Mouse (Mus musculus): ENCODE measurements around the gene D17H6S53E. TPM values are rescaled to one million over a fixed set of nuclear protein-coding genes. Genes with fewer than 3 reads are reported as not detected.
A peak's percentile ranks its signal among the peaks of the same experiment; 100 is the strongest.

Gene D17H6S53E
- polyA plus RNA-seq, 1 experiment from 2014 or later = 14.4 TPM

GRCm38 (mm10) chr17:35140490-35140996 is 14.4 kb downstream of the D17H6S53E start:
- Histone ChIP-seq H3K4me3 (ENCODE audit: low read depth, low read length) (no peak overlapping the region), H3K27ac (replicated peaks) (no peak overlapping the region), H3K36me3 (ENCODE audit: control insufficient read depth, insufficient read depth, low read length) (peaks cover 53% of the 10 kb centered on the region), H3K27me3 (ENCODE audit: control insufficient read depth, insufficient read depth, low read length) (no peaks in the 10 kb centered on the region), H3K9me3 (ENCODE audit: control insufficient read depth, low read length) (no peaks in the 10 kb centered on the region), H3K4me2 (replicated peaks; ENCODE audit: low read depth) (no peak overlapping the region), H3K9ac (ENCODE audit: low read length) (no peak overlapping the region), H3K4me1 (replicated peaks; ENCODE audit: control insufficient read depth, insufficient read depth) (no peaks in the 10 kb centered on the region)
- no peak for ATAC-seq (ENCODE audit: low FRiP score, low TSS enrichment)
- WGBS = 77% methylated on average over 16 of the region's 16 CpGs
- DNase-seq (ENCODE audit: low spot score) = no peak
- no peak for TF ChIP-seq CTCF (IDR thresholded peaks at IDR 0.05; ENCODE audit: low read depth)
- no peak for TF ChIP-seq EP300 (optimal IDR thresholded peaks at IDR 0.05)

GRCm38 (mm10) chr17:35141971-35142370 is 15.8 kb downstream of the D17H6S53E start:
- WGBS = 85% methylated on average over 6 of the region's 6 CpGs
- Histone ChIP-seq H3K4me2 (replicated peaks; ENCODE audit: low read depth) (no peak overlapping the region), H3K9ac (ENCODE audit: low read length) (no peak overlapping the region), H3K27me3 (ENCODE audit: control insufficient read depth, insufficient read depth, low read length) (no peaks in the 10 kb centered on the region), H3K36me3 (ENCODE audit: control insufficient read depth, insufficient read depth, low read length) (peaks cover 64% of the 10 kb centered on the region), H3K4me1 (replicated peaks; ENCODE audit: control insufficient read depth, insufficient read depth) (no peaks in the 10 kb centered on the region), H3K27ac (replicated peaks) (no peak overlapping the region), H3K9me3 (ENCODE audit: control insufficient read depth, low read length) (no peaks in the 10 kb centered on the region), H3K4me3 (ENCODE audit: low read depth, low read length) (no peak overlapping the region)
- TF ChIP-seq CTCF (IDR thresholded peaks at IDR 0.05; ENCODE audit: low read depth) (no peak), EP300 (optimal IDR thresholded peaks at IDR 0.05) (no peak)
- ATAC-seq (ENCODE audit: low FRiP score, low TSS enrichment) (no peak), DNase-seq (ENCODE audit: low spot score) (no peak)

- Histone ChIP-seq H3K4me2 (replicated peaks; ENCODE audit: low read depth) (no peak overlapping the region), H3K27me3 (ENCODE audit: control insufficient read depth, insufficient read depth, low read length) (no peaks in the 10 kb centered on the region), H3K9me3 (ENCODE audit: control insufficient read depth, low read length) (no peaks in the 10 kb centered on the region), H3K4me1 (replicated peaks; ENCODE audit: control insufficient read depth, insufficient read depth) (no peaks in the 10 kb centered on the region), H3K9ac (ENCODE audit: low read length) (no peak overlapping the region; the same call in 1 of the 2 replicates), H3K27ac (replicated peaks) (peak overlapping the region; percentile 40; the same call in 1 of the 2 replicates), H3K36me3 (ENCODE audit: control insufficient read depth, insufficient read depth, low read length) (peaks cover 74% of the 10 kb centered on the region), H3K4me3 (ENCODE audit: low read depth, low read length) (no peak overlapping the region)
- WGBS = 73% methylated on average over 5 of the region's 5 CpGs
- no peak for ATAC-seq (ENCODE audit: low FRiP score, low TSS enrichment)
- TF ChIP-seq EP300 (optimal IDR thresholded peaks at IDR 0.05) (no peak), CTCF (IDR thresholded peaks at IDR 0.05; ENCODE audit: low read depth) (no peak)
- DNase-seq (ENCODE audit: low spot score) = no peak
Measured at GRCm38 (mm10) chr17:35146139-35146538, 20.0 kb downstream of the D17H6S53E start.

GRCm38 (mm10) chr17:35147348-35147747 is 21.2 kb downstream of the D17H6S53E start:
- Histone ChIP-seq H3K4me2 (replicated peaks; ENCODE audit: low read depth) (no peak overlapping the region), H3K9me3 (ENCODE audit: control insufficient read depth, low read length) (no peaks in the 10 kb centered on the region), H3K27me3 (ENCODE audit: control insufficient read depth, insufficient read depth, low read length) (no peaks in the 10 kb centered on the region), H3K4me3 (ENCODE audit: low read depth, low read length) (no peak overlapping the region), H3K9ac (ENCODE audit: low read length) (no peak overlapping the region), H3K27ac (replicated peaks) (no peak overlapping the region; the same call in 1 of the 2 replicates), H3K36me3 (ENCODE audit: control insufficient read depth, insufficient read depth, low read length) (peaks cover 71% of the 10 kb centered on the region), H3K4me1 (replicated peaks; ENCODE audit: control insufficient read depth, insufficient read depth) (no peaks in the 10 kb centered on the region)
- ATAC-seq (ENCODE audit: low FRiP score, low TSS enrichment) (no peak), DNase-seq (ENCODE audit: low spot score) (no peak)
- TF ChIP-seq CTCF (IDR thresholded peaks at IDR 0.05; ENCODE audit: low read depth) (no peak), EP300 (optimal IDR thresholded peaks at IDR 0.05) (no peak)
- 37% methylated on average over 3 of the region's 3 CpGs for whole genome bisulfite sequencing

- 56% methylated on average over 5 of the region's 5 CpGs for WGBS
- H3K27ac ChIP-seq (replicated peaks) = 0 out of 2 replicates have a peak overlapping the region, but pooled peaks have one; percentile 35
- H3K27me3 ChIP-seq (ENCODE audit: control insufficient read depth, insufficient read depth, low read length) = no peaks in the 10 kb centered on the region
- H3K36me3 ChIP-seq (ENCODE audit: control insufficient read depth, insufficient read depth, low read length) = peaks cover 71% of the 10 kb centered on the region
- H3K4me1 ChIP-seq (replicated peaks; ENCODE audit: control insufficient read depth, insufficient read depth) = no peaks in the 10 kb centered on the region
- DNase-seq (ENCODE audit: low spot score) (no peak), ATAC-seq (ENCODE audit: low FRiP score, low TSS enrichment) (no peak)
- no peak overlapping the region for H3K9ac ChIP-seq (ENCODE audit: low read length)
- H3K9me3 ChIP-seq (ENCODE audit: control insufficient read depth, low read length) = no peaks in the 10 kb centered on the region
- no peak overlapping the region for H3K4me3 ChIP-seq (ENCODE audit: low read depth, low read length)
- TF ChIP-seq EP300 (optimal IDR thresholded peaks at IDR 0.05) = no peak
- no peak for TF ChIP-seq CTCF (IDR thresholded peaks at IDR 0.05; ENCODE audit: low read depth)
- no peak overlapping the region for H3K4me2 ChIP-seq (replicated peaks; ENCODE audit: low read depth)
Measured at GRCm38 (mm10) chr17:35147922-35148639, 21.9 kb downstream of the D17H6S53E start.

- Histone ChIP-seq H3K4me1 (replicated peaks; ENCODE audit: control insufficient read depth, insufficient read depth) (no peaks in the 10 kb centered on the region), H3K4me3 (ENCODE audit: low read depth, low read length) (no peak overlapping the region), H3K4me2 (replicated peaks; ENCODE audit: low read depth) (no peak overlapping the region), H3K27me3 (ENCODE audit: control insufficient read depth, insufficient read depth, low read length) (no peaks in the 10 kb centered on the region), H3K27ac (replicated peaks) (no peak overlapping the region), H3K9ac (ENCODE audit: low read length) (no peak overlapping the region), H3K36me3 (ENCODE audit: control insufficient read depth, insufficient read depth, low read length) (peaks cover 71% of the 10 kb centered on the region), H3K9me3 (ENCODE audit: control insufficient read depth, low read length) (no peaks in the 10 kb centered on the region)
- DNase-seq (ENCODE audit: low spot score) (no peak), ATAC-seq (ENCODE audit: low FRiP score, low TSS enrichment) (no peak)
- WGBS = 94% methylated on average over 4 of the region's 4 CpGs
- no peak for TF ChIP-seq CTCF (IDR thresholded peaks at IDR 0.05; ENCODE audit: low read depth)
- TF ChIP-seq EP300 (optimal IDR thresholded peaks at IDR 0.05) = no peak
Measured at GRCm38 (mm10) chr17:35152121-35152520, 25.9 kb downstream of the D17H6S53E start.

All from stomach, postnatal 0 days (tissue).